Mouse (Mus musculus) C2C12 (cell line): ENCODE measurements around the gene Emsy.

ENCODE experiments used
- MYOG ChIP-seq: IDR thresholded peaks from one replicate; pipeline ENCODE4 v1.6.1; 2011; ENCODE audit not compliant: control insufficient read depth, insufficient read length; ENCODE audit errors: extremely low read depth
- USF1 ChIP-seq: IDR thresholded peaks from one replicate; pipeline ENCODE4 v1.6.1; 2011; ENCODE audit warnings: low read depth, mild to moderate bottlenecking, control low read depth, moderate library complexity

- TF ChIP-seq USF1 (no peak), MYOG (no peak)
Observed at GRCm38 (mm10) chr7:98573231-98573781, 83.3 kb downstream of the Emsy start.
